Mouse (Mus musculus): ENCODE measurements around the gene Etv6.

- TF ChIP-seq CTCF (IDR thresholded peaks at IDR 0.05; ENCODE audit: borderline replicate concordance, insufficient read depth, low read length) (no peak), POLR2A (IDR thresholded peaks at IDR 0.05; ENCODE audit: low read depth, low read length) (no peak)
Measured at GRCm38 (mm10) chr6:134262383-134262782, 226.9 kb downstream of the Etv6 start.
